Mouse (Mus musculus): Measurements from ENCODE around the gene H2afj.

Gene H2afj

DNA sequence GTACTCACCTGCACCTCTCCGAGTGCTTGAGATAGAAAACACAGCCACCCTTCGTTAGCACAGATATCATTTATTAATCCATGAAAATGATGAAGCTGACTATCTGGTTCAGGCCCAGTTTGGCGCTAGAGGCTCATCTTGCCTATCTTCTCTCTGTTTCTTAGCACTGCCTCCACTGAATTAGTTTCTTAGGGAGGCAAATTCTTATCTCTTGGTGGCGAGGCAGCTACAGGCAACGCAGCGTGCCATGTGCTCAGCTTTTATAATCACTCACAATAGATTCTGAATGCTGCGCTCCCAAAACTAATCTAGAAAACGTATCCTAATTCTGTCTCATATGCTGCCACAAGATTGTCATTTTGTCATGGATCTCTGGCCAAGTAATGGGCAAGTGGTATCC, 40.4 kb downstream of the H2afj start:
- peak; percentile 46 for DNase-seq

GRCm38 (mm10) chr6:136848971-136849370, 40.9 kb downstream of the H2afj start:
- no peak for DNase-seq

GRCm38 (mm10) chr6:136850267-136850666, 42.2 kb downstream of the H2afj start:
- no peak for DNase-seq

DNA sequence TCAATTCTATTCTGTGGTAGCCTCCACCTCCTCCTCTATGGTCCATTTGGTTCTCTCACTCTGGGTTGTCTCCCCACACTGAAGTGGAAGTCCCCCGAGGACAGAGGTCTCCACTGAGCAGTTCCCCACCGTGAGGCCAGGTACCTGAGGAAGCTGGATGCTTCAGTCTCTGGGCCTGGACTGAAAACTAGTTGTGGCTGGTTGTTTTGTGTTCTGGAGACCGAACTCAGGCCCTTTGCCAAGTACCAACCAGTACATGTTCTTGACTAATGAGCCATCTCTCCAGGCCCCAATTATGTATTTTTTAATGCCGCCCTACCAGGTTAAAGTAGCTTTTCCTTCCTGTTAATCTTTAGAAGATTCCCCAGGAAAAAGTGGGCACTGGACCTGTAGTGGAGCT, 44.3 kb downstream of the H2afj start:
- DNase-seq = no peak

DNA sequence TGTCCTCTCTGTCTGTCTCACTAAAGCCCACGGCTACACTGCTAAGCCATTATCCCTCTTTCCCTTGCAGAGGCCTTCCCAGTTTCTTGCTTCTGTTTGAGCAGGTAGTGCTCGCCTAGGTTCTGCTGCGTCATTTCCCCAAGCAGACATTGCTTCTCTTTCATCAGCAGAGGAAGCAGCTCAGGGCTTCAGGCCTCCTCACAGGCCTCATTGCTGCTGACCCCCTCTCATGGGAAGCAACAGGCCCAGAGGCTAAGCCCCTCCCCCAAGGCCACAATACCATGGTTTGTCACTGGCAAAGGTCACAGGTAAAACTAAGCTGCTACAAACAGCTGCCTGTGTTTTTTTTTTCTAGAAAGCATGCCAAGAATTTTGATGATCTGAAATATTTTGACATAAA, 44.7 kb downstream of the H2afj start:
- DNase-seq = peak; percentile 53

- no peak for DNase-seq
These were observed 46.3 kb downstream of the H2afj start for GRCm38 (mm10) chr6:136854361-136854781.

GRCm38 (mm10) chr6:136855183-136855582, 47.1 kb downstream of the H2afj start:
- peak; percentile 64 for DNase-seq

DNA sequence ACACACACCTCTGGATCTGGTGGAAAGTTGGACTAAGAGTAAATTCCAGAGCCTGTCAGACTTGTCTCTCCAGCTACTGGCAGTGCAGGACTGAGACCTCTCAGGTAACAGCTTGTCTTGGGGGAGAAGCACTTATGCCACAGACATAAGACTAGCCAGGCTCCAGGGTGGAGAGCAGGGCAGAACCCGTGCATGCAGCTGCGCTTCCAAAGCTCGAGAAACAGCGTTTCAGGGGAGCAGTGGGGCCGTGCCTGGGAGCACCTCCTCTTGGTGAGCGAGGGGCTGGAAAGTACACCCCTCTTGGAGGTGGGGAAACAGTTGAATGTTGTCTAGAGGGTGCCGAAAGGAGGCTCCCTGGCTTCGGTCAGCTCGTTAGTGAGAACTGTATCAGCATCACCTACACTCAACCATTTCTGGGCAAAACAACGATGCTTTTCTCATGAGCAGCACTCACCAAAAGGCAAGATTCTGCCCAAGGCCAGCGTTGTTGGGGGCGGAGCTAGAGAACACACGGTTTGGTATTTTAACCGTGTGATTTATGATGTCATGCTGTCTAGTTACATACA, 48.1 kb downstream of the H2afj start:
- peak; percentile 86 for DNase-seq

GRCm38 (mm10) chr6:136857186-136857872, 49.3 kb downstream of the H2afj start, which contains the start of gene Art4:
Gene Art4 (minus strand): TSS chr6:136857733.
- DNase-seq = peak; percentile 94

DNA sequence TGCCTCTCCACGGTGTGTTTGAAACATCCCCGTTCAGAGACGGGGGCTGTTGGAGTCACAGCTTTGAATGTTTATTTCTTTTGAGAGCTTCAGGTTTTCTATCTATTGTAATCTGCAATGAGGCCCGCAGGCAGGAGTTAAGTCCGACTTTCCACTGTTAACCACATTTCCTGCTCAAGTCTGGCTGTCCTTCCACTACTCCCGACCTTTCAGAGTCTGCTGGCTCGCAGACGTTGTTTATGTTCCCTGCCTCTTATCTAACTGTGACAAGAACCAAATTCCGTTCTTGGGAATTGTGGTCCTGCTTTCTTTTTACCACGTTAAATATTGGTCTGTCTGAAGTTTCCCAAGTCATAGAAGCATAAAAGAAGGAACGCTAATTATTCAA, 49.8 kb downstream of the H2afj start:
- no peak for DNase-seq

- peak; percentile 55 for DNase-seq
These were observed 50.4 kb downstream of the H2afj start for GRCm38 (mm10) chr6:136858420-136858819.
